Mouse (Mus musculus) cerebellum, adult 11 months (tissue): ENCODE data around the gene Grip1.

Experiments
- DNase-seq: peaks from one replicate; pipeline ENCODE4 v3.0.0; 2022

Gene Grip1

GRCm38 (mm10) chr10:119580024-119580423 is 126.4 kb downstream of the Grip1 start:
- no peak for DNase-seq

GRCm38 (mm10) chr10:119584666-119585065 is 131.0 kb downstream of the Grip1 start:
- no peak for DNase-seq

- no peak for DNase-seq
Observed at GRCm38 (mm10) chr10:119586976-119587375, 133.3 kb downstream of the Grip1 start.

GRCm38 (mm10) chr10:119596822-119597221 is 143.2 kb downstream of the Grip1 start:
- no peak for DNase-seq

- no peak for DNase-seq
Observed at GRCm38 (mm10) chr10:119607501-119607900, 153.9 kb downstream of the Grip1 start.

- DNase-seq, result no peak
Observed at GRCm38 (mm10) chr10:119608998-119609397, 155.4 kb downstream of the Grip1 start.

- DNase-seq, result no peak
Observed at GRCm38 (mm10) chr10:119610279-119610895, 156.8 kb downstream of the Grip1 start.

- DNase-seq, result no peak
Observed at GRCm38 (mm10) chr10:119612034-119612433, 158.4 kb downstream of the Grip1 start.

GRCm38 (mm10) chr10:119614726-119615125 is 161.1 kb downstream of the Grip1 start:
- DNase-seq, result no peak

GRCm38 (mm10) chr10:119615240-119615885 is 161.7 kb downstream of the Grip1 start:
- no peak for DNase-seq

- DNase-seq, result no peak
Observed at GRCm38 (mm10) chr10:119616078-119616477, 162.4 kb downstream of the Grip1 start.

GRCm38 (mm10) chr10:119628656-119629055 is 175.0 kb downstream of the Grip1 start:
- no peak for DNase-seq

GRCm38 (mm10) chr10:119630401-119630800 is 176.8 kb downstream of the Grip1 start:
- no peak for DNase-seq

GRCm38 (mm10) chr10:119631966-119632365 is 178.3 kb downstream of the Grip1 start:
- DNase-seq, result no peak

GRCm38 (mm10) chr10:119634544-119634943 is 180.9 kb downstream of the Grip1 start:
- DNase-seq, result no peak

GRCm38 (mm10) chr10:119640534-119640933 is 186.9 kb downstream of the Grip1 start:
- no peak for DNase-seq

GRCm38 (mm10) chr10:119641011-119641410 is 187.4 kb downstream of the Grip1 start:
- DNase-seq, result no peak

GRCm38 (mm10) chr10:119644289-119644688 is 190.7 kb downstream of the Grip1 start:
- DNase-seq, result no peak

GRCm38 (mm10) chr10:119646500-119647439 is 193.1 kb downstream of the Grip1 start:
- peak; percentile 3 for DNase-seq

GRCm38 (mm10) chr10:119660677-119661353 is 207.2 kb downstream of the Grip1 start:
- no peak for DNase-seq

- no peak for DNase-seq
Observed at GRCm38 (mm10) chr10:119663586-119663985, 210.0 kb downstream of the Grip1 start.

GRCm38 (mm10) chr10:119666386-119666785 is 212.8 kb downstream of the Grip1 start:
- DNase-seq, result no peak

- no peak for DNase-seq
Observed at GRCm38 (mm10) chr10:119670456-119670855, 216.8 kb downstream of the Grip1 start.
